16 mouse cellular contexts compared by ENCODE assay signal in the genomic region with DNA sequence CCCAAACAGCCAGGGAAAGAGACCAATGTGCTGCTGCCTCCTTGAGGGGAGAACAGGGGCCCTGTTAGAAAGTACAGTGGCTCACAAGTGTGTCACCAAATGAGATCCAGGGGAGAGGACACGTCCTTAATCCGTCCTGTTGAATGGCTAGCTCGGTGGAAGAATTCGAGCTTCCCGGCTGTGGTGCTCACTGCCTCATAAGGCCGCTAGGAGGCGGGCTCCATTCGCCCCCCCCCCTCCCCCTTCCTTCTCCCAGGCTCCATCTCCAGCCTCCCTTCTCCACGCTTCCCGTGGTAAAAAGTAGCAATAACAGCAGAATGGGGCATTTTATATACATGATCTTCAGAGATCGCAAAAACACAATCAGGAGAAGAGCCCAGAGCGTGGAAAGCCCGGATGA.
DNase-seq lines count a peak whose midpoint lies in the region; ATAC-seq and TF ChIP-seq lines count a peak whose summit lies in the region.
"Had no signal": no experiment of that assay in that cellular context is flagged by ENCODE, and none has a peak within 500 bp of the region (broad histone marks: within the 10 kb centered on the region; RNA-seq: fewer than 3 reads in every experiment).

No protein-coding gene starts in this region.

- intact Hi-C loops in left cerebral cortex, postnatal 4 days (cut with DNase I) = no loop called here

- no peak for DNase-seq in cerebellum, adult 2 months
- DNase-seq in cerebellum, adult 11 months = no peak
- DNase-seq in kidney, postnatal 0 days (ENCODE audit: low spot score) = no peak
- no peak for DNase-seq in midbrain, postnatal 0 days (ENCODE audit: low spot score)
- no peak for DNase-seq in MN1 (ENCODE audit: low spot score)
- DNase-seq in left cerebral cortex, postnatal 4 days = no peak
- DNase-seq: cerebellum, adult 11-12 months; gastrocnemius, postnatal 36 days; layer of hippocampus, adult 9-11 months; right cerebral cortex, postnatal 4 days; thymus, postnatal 25 days had no signal

- H3K36me3 ChIP-seq in kidney, postnatal 0 days (ENCODE audit: insufficient read depth, low read length) = peaks cover 46% of the 10 kb centered on the region
- H3K36me3 ChIP-seq in kidney, embryonic 14.5 days (ENCODE audit: control insufficient read depth, insufficient read depth, low read length) = peaks cover 55% of the 10 kb centered on the region
- peaks cover 29% of the 10 kb centered on the region for H3K36me3 ChIP-seq in midbrain, postnatal 0 days (ENCODE audit: insufficient read depth, low read length)
- H3K36me3 ChIP-seq in midbrain, embryonic 15.5 days (replicated peaks) = peaks cover 12% of the 10 kb centered on the region

- H3K27ac ChIP-seq in cerebellum, adult 2 months (ENCODE audit: insufficient read depth, low read length) = no peak overlapping the region
- H3K27ac ChIP-seq in kidney, postnatal 0 days = no peak overlapping the region
- H3K27ac ChIP-seq in kidney, embryonic 14.5 days (ENCODE audit: low read depth, low read length) = no peak overlapping the region
- no peak overlapping the region for H3K27ac ChIP-seq in midbrain, postnatal 0 days (ENCODE audit: low read depth, low read length)
- no peak overlapping the region for H3K27ac ChIP-seq in midbrain, embryonic 15.5 days
- H3K27ac ChIP-seq: heart, embryonic 15.5 days; hindbrain, embryonic 15.5 days had no signal

- ATAC-seq in kidney, postnatal 0 days (replicated peaks; ENCODE audit: low FRiP score, low read depth) = no peak
- ATAC-seq in kidney, embryonic 14.5 days (ENCODE audit: low FRiP score, low TSS enrichment) = no peak
- ATAC-seq in midbrain, postnatal 0 days (ENCODE audit: low FRiP score) = no peak
- no peak for ATAC-seq in midbrain, embryonic 15.5 days (replicated peaks)

- 0 out of 2 replicates have a peak, but pooled peaks have one; percentile 14 for TF ChIP-seq CTCF in cerebellum, adult 2 months (IDR thresholded peaks at IDR 0.05; ENCODE audit: borderline replicate concordance, insufficient read depth, low read depth, low read length)
- TF ChIP-seq CTCF in kidney, postnatal 0 days (IDR thresholded peaks at IDR 0.05; ENCODE audit: low read depth) = peak; percentile 48; the same call in 1 of the 2 replicates
- peak; percentile 61 for TF ChIP-seq CTCF in midbrain, postnatal 0 days (IDR thresholded peaks at IDR 0.05)

- no peak for TF ChIP-seq POLR2A in cerebellum, adult 2 months (IDR thresholded peaks at IDR 0.05; ENCODE audit: borderline replicate concordance, insufficient read depth, low read length)

- peaks cover 5% of the 10 kb centered on the region; the same call in 1 of the 2 replicates for H3K4me1 ChIP-seq in cerebellum, adult 2 months (ENCODE audit: control insufficient read depth, insufficient read depth, low read length)
- H3K4me1 ChIP-seq in kidney, postnatal 0 days (replicated peaks; ENCODE audit: insufficient read depth, low read length) = no peaks in the 10 kb centered on the region
- no peaks in the 10 kb centered on the region for H3K4me1 ChIP-seq in kidney, embryonic 14.5 days (ENCODE audit: control insufficient read depth, insufficient read depth, low read length)
- H3K4me1 ChIP-seq in midbrain, postnatal 0 days (ENCODE audit: insufficient read depth, low read length) = no peaks in the 10 kb centered on the region
- H3K4me1 ChIP-seq in midbrain, embryonic 15.5 days = peaks cover 12% of the 10 kb centered on the region

- no peak overlapping the region for H3K4me3 ChIP-seq in cerebellum, adult 2 months (replicated peaks; ENCODE audit: insufficient read depth, low read depth, low read length)
- no peak overlapping the region for H3K4me3 ChIP-seq in kidney, postnatal 0 days (replicated peaks; ENCODE audit: low read depth, low read length)
- H3K4me3 ChIP-seq in kidney, embryonic 14.5 days (ENCODE audit: low read length) = no peak overlapping the region
- no peak overlapping the region for H3K4me3 ChIP-seq in midbrain, postnatal 0 days (ENCODE audit: low read depth, low read length)
- H3K4me3 ChIP-seq in midbrain, embryonic 15.5 days = no peak overlapping the region
- H3K4me3 ChIP-seq: erythroblast, embryonic 14.5 days; heart, embryonic 15.5 days; hindbrain, embryonic 15.5 days had no signal

- H3K27me3 ChIP-seq in cerebellum, adult 2 months (ENCODE audit: control insufficient read depth, insufficient read depth, low read length) = no peaks in the 10 kb centered on the region
- no peaks in the 10 kb centered on the region for H3K27me3 ChIP-seq in kidney, postnatal 0 days (ENCODE audit: insufficient read depth, low read length)
- no peaks in the 10 kb centered on the region for H3K27me3 ChIP-seq in kidney, embryonic 14.5 days (ENCODE audit: control insufficient read depth, insufficient read depth, low read length)
- no peaks in the 10 kb centered on the region for H3K27me3 ChIP-seq in midbrain, postnatal 0 days (ENCODE audit: insufficient read depth, low read length)
- no peaks in the 10 kb centered on the region for H3K27me3 ChIP-seq in midbrain, embryonic 15.5 days (replicated peaks)
- H3K27me3 ChIP-seq: heart, embryonic 15.5 days; hindbrain, embryonic 15.5 days had no signal

- H3K9ac ChIP-seq in kidney, postnatal 0 days (ENCODE audit: low read depth, low read length) = no peak overlapping the region
- no peak overlapping the region for H3K9ac ChIP-seq in kidney, embryonic 14.5 days (ENCODE audit: low read depth, low read length)
- H3K9ac ChIP-seq in midbrain, postnatal 0 days (replicated peaks; ENCODE audit: low read length, poor library complexity, severe bottlenecking) = no peak overlapping the region
- no peak overlapping the region for H3K9ac ChIP-seq in midbrain, embryonic 15.5 days
- H3K9ac ChIP-seq: heart, embryonic 15.5 days; hindbrain, embryonic 15.5 days had no signal

- no peak overlapping the region for H3K4me2 ChIP-seq in kidney, postnatal 0 days (ENCODE audit: low read length)
- H3K4me2 ChIP-seq in kidney, embryonic 14.5 days (replicated peaks; ENCODE audit: low read depth, low read length) = no peak overlapping the region
- no peak overlapping the region for H3K4me2 ChIP-seq in midbrain, postnatal 0 days (ENCODE audit: low read depth, low read length, poor library complexity, severe bottlenecking)
- H3K4me2 ChIP-seq in midbrain, embryonic 15.5 days = no peak overlapping the region
- H3K4me2 ChIP-seq: heart, embryonic 15.5 days; hindbrain, embryonic 15.5 days had no signal

- no peaks in the 10 kb centered on the region for H3K9me3 ChIP-seq in kidney, postnatal 0 days (replicated peaks; ENCODE audit: low read length)
- no peaks in the 10 kb centered on the region for H3K9me3 ChIP-seq in kidney, embryonic 14.5 days (ENCODE audit: control insufficient read depth, low read length)
- no peaks in the 10 kb centered on the region for H3K9me3 ChIP-seq in midbrain, postnatal 0 days (ENCODE audit: low read length)
- no peaks in the 10 kb centered on the region for H3K9me3 ChIP-seq in midbrain, embryonic 15.5 days
- H3K9me3 ChIP-seq: heart, embryonic 15.5 days; hindbrain, embryonic 15.5 days had no signal

- WGBS in cerebellum, adult 2 months = 55% methylated on average over 13 of the region's 13 CpGs
- 66% methylated on average over 13 of the region's 13 CpGs for WGBS in kidney, postnatal 0 days
- WGBS in kidney, embryonic 14.5 days = 69% methylated on average over 13 of the region's 13 CpGs
- 42% methylated on average over 13 of the region's 13 CpGs for WGBS in midbrain, postnatal 0 days
- 47% methylated on average over 13 of the region's 13 CpGs for WGBS in midbrain, embryonic 15.5 days
